Mouse (Mus musculus): ENCODE measurements around the gene Cwc25.

DNA sequence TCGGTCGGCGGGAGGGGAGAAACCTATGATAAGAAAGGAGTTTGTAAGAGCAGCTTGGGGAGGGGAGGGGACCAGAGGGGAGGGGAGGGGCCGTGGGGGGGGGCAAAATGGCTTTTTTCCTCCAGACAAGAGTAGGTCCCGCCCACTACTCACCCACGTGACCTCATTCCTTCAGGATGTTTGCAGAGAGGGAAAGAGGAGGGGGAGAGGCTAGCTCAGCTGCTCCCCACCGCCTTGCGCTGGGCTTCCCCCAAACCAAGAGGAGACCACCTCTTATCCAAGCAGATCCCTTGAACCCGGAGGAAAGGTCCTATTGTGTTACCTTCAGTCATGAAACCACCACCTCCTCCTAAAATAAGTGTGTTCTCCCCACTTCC lies 66.7 kb downstream of the Cwc25 start:
- TF ChIP-seq CTCF (IDR thresholded peaks at IDR 0.05; ENCODE audit: control insufficient read depth, insufficient read depth, insufficient replicate concordance, low read depth, low read length) (no peak), POLR2A (IDR thresholded peaks at IDR 0.05; ENCODE audit: control insufficient read depth, low read depth, low read length) (peak; percentile 33; the same call in 1 of the 2 replicates)

All from testis, adult 2 months (tissue).